ENCODE assay signal across 23 mouse cellular contexts in the genomic region with DNA sequence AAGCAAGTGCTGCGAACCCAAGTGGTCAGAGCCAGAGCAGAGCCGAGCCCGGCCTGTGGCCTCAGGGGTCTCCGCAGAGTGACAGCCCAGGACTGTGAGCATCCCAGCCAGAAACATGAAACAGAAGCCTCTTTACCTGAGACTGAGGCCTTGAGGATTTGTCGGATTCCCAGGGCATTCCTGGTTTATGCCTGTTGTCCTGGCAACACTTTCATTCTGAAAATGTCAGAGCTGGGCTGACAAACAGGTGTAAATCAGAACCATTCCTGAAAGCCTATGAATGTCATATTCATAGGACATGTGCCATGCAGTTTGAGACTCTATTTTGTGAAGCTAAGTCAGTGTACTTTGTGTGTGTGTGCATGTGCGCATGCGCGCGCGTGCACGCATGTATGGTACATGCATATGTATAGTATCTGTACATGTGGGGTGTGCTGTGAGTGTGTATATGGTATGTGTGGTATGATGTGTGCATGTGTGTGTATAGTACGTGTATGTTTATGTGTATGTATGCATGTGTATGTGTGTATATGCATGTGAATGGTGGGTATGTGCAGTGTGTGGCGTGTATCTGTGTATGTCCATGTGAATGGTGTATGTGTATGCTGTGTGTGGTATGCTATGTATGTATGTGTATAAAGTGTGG.
DNase-seq lines count a peak whose midpoint lies in the region; ATAC-seq and TF ChIP-seq lines count a peak whose summit lies in the region.
"Had no signal": no experiment of that assay in that cellular context is flagged by ENCODE, and none has a peak within 500 bp of the region (broad histone marks: within the 10 kb centered on the region; RNA-seq: fewer than 3 reads in every experiment).

No protein-coding gene starts in this region.

- intact Hi-C loops in left cerebral cortex, postnatal 36 days (cut with DNase I), result no loop called here

- H3K36me3 ChIP-seq in hindbrain, postnatal 0 days (ENCODE audit: insufficient read depth, low read length), result no peaks in the 10 kb centered on the region
- H3K36me3 ChIP-seq in hindbrain, embryonic 10.5 days, result no peaks in the 10 kb centered on the region
- H3K36me3 ChIP-seq in midbrain, embryonic 13.5 days, result no peaks in the 10 kb centered on the region
- H3K36me3 ChIP-seq in midbrain, embryonic 14.5 days (ENCODE audit: control insufficient read depth, insufficient read depth, low read length), result no peaks in the 10 kb centered on the region
- no peaks in the 10 kb centered on the region for H3K36me3 ChIP-seq in midbrain, postnatal 0 days (ENCODE audit: insufficient read depth, low read length)
- H3K36me3 ChIP-seq: embryonic facial prominence, embryonic 12.5 days; embryonic facial prominence, embryonic 15.5 days; forebrain, embryonic 15.5 days; heart, embryonic 10.5 days; heart, embryonic 13.5 days; hindbrain, embryonic 12.5 days had no signal

- 0 out of 2 replicates have a peak, but pooled peaks have one; percentile 10 for ATAC-seq in hindbrain, postnatal 0 days
- 0 out of 2 replicates have a peak, but pooled peaks have one; percentile 20 for ATAC-seq in midbrain, embryonic 13.5 days
- ATAC-seq in midbrain, embryonic 14.5 days (ENCODE audit: low FRiP score, low TSS enrichment), result no peak
- no peak for ATAC-seq in midbrain, postnatal 0 days (ENCODE audit: low FRiP score)
- ATAC-seq: CD4-positive, CD25-positive, alpha-beta regulatory T cell, adult 4 months had no signal

- no peak overlapping the region for H3K27ac ChIP-seq in hindbrain, postnatal 0 days
- H3K27ac ChIP-seq in hindbrain, embryonic 10.5 days, result no peak overlapping the region
- no peak overlapping the region for H3K27ac ChIP-seq in midbrain, embryonic 13.5 days
- 0 out of 2 replicates have a peak overlapping the region, but pooled peaks have one; percentile 26 for H3K27ac ChIP-seq in midbrain, embryonic 14.5 days (replicated peaks; ENCODE audit: low read depth, low read length)
- H3K27ac ChIP-seq in midbrain, postnatal 0 days (ENCODE audit: low read depth, low read length), result 0 out of 2 replicates have a peak overlapping the region, but pooled peaks have one; percentile 26
- H3K27ac ChIP-seq: embryonic facial prominence, embryonic 12.5 days; embryonic facial prominence, embryonic 15.5 days; forebrain, embryonic 15.5 days; heart, adult 2 months; heart, embryonic 10.5 days; heart, embryonic 13.5 days; hindbrain, embryonic 12.5 days had no signal

- H3K4me3 ChIP-seq in hindbrain, postnatal 0 days (ENCODE audit: low read length), result no peak overlapping the region
- no peak overlapping the region for H3K4me3 ChIP-seq in hindbrain, embryonic 10.5 days
- H3K4me3 ChIP-seq in midbrain, embryonic 13.5 days (replicated peaks), result no peak overlapping the region
- no peak overlapping the region for H3K4me3 ChIP-seq in midbrain, embryonic 14.5 days (replicated peaks; ENCODE audit: low read depth, low read length)
- no peak overlapping the region for H3K4me3 ChIP-seq in midbrain, postnatal 0 days (ENCODE audit: low read depth, low read length)
- H3K4me3 ChIP-seq: embryonic facial prominence, embryonic 12.5 days; embryonic facial prominence, embryonic 15.5 days; forebrain, embryonic 15.5 days; heart, adult 2 months; heart, embryonic 10.5 days; heart, embryonic 13.5 days; hindbrain, embryonic 12.5 days had no signal

- H3K4me1 ChIP-seq in hindbrain, postnatal 0 days (ENCODE audit: insufficient read depth, low read length), result no peaks in the 10 kb centered on the region
- peaks cover 25% of the 10 kb centered on the region for H3K4me1 ChIP-seq in hindbrain, embryonic 10.5 days (replicated peaks)
- peaks cover 22% of the 10 kb centered on the region for H3K4me1 ChIP-seq in midbrain, embryonic 13.5 days (replicated peaks)
- H3K4me1 ChIP-seq in midbrain, embryonic 14.5 days (ENCODE audit: control insufficient read depth, insufficient read depth, low read length), result peaks cover 17% of the 10 kb centered on the region
- peaks cover 8% of the 10 kb centered on the region; the same call in 1 of the 2 replicates for H3K4me1 ChIP-seq in midbrain, postnatal 0 days (ENCODE audit: insufficient read depth, low read length)
- H3K4me1 ChIP-seq: embryonic facial prominence, embryonic 12.5 days; forebrain, embryonic 15.5 days; heart, embryonic 13.5 days had no signal

- no peaks in the 10 kb centered on the region for H3K9me3 ChIP-seq in hindbrain, postnatal 0 days (ENCODE audit: low read length)
- H3K9me3 ChIP-seq in hindbrain, embryonic 10.5 days, result no peaks in the 10 kb centered on the region
- no peaks in the 10 kb centered on the region for H3K9me3 ChIP-seq in midbrain, embryonic 13.5 days
- H3K9me3 ChIP-seq in midbrain, embryonic 14.5 days (ENCODE audit: control insufficient read depth, low read length), result no peaks in the 10 kb centered on the region
- H3K9me3 ChIP-seq in midbrain, postnatal 0 days (ENCODE audit: low read length), result no peaks in the 10 kb centered on the region
- H3K9me3 ChIP-seq: embryonic facial prominence, embryonic 12.5 days; embryonic facial prominence, embryonic 15.5 days; forebrain, embryonic 15.5 days; heart, embryonic 10.5 days; heart, embryonic 13.5 days; hindbrain, embryonic 12.5 days had no signal

- H3K27me3 ChIP-seq in hindbrain, postnatal 0 days (ENCODE audit: insufficient read depth, low read length), result no peaks in the 10 kb centered on the region
- H3K27me3 ChIP-seq in hindbrain, embryonic 10.5 days (ENCODE audit: insufficient read depth, poor library complexity, severe bottlenecking), result peaks cover 3% of the 10 kb centered on the region
- H3K27me3 ChIP-seq in midbrain, embryonic 13.5 days, result no peaks in the 10 kb centered on the region
- no peaks in the 10 kb centered on the region for H3K27me3 ChIP-seq in midbrain, embryonic 14.5 days (ENCODE audit: control insufficient read depth, insufficient read depth, low read length)
- no peaks in the 10 kb centered on the region; the same call in 1 of the 2 replicates for H3K27me3 ChIP-seq in midbrain, postnatal 0 days (ENCODE audit: insufficient read depth, low read length)
- H3K27me3 ChIP-seq: embryonic facial prominence, embryonic 12.5 days; embryonic facial prominence, embryonic 15.5 days; forebrain, embryonic 15.5 days; hindbrain, embryonic 12.5 days had no signal

- no peak for DNase-seq in hindbrain, postnatal 0 days (ENCODE audit: low spot score)
- no peak for DNase-seq in hindbrain, embryonic 10.5 days (ENCODE audit: low spot score)
- peak; percentile 44 for DNase-seq in midbrain, embryonic 14.5 days
- DNase-seq in midbrain, postnatal 0 days (ENCODE audit: low spot score), result no peak
- DNase-seq in left cerebral cortex, postnatal 36 days (ENCODE audit: low spot score in 2 of 2), result no peak
- DNase-seq: adrenal gland, adult 2 months; cerebellum, adult 11 months; cerebellum, adult 2 months; cerebellum, adult 9-11 months; cerebellum, postnatal 25 days; gastrocnemius, postnatal 10 days; gastrocnemius, postnatal 36 days; heart, adult 2 months; heart, postnatal 14 days; heart, postnatal 4 days had no signal

- no peak overlapping the region for H3K4me2 ChIP-seq in hindbrain, postnatal 0 days (ENCODE audit: low read depth, low read length)
- H3K4me2 ChIP-seq in midbrain, embryonic 13.5 days (replicated peaks), result no peak overlapping the region
- no peak overlapping the region for H3K4me2 ChIP-seq in midbrain, embryonic 14.5 days (ENCODE audit: low read length)
- H3K4me2 ChIP-seq in midbrain, postnatal 0 days (ENCODE audit: low read depth, low read length, poor library complexity, severe bottlenecking), result no peak overlapping the region
- H3K4me2 ChIP-seq: embryonic facial prominence, embryonic 12.5 days; embryonic facial prominence, embryonic 15.5 days; forebrain, embryonic 15.5 days; heart, embryonic 13.5 days; hindbrain, embryonic 12.5 days had no signal

- 89% methylated on average over 13 of the region's 13 CpGs for WGBS in hindbrain, postnatal 0 days
- 91% methylated on average over 13 of the region's 13 CpGs for WGBS in hindbrain, embryonic 10.5 days
- WGBS in midbrain, embryonic 13.5 days, result 87% methylated on average over 13 of the region's 13 CpGs
- 87% methylated on average over 13 of the region's 13 CpGs for WGBS in midbrain, embryonic 14.5 days
- 85% methylated on average over 13 of the region's 13 CpGs for WGBS in midbrain, postnatal 0 days

- no peak overlapping the region for H3K9ac ChIP-seq in hindbrain, postnatal 0 days (replicated peaks; ENCODE audit: low read length)
- H3K9ac ChIP-seq in midbrain, embryonic 13.5 days (replicated peaks), result no peak overlapping the region
- H3K9ac ChIP-seq in midbrain, embryonic 14.5 days (replicated peaks; ENCODE audit: low read length), result no peak overlapping the region
- H3K9ac ChIP-seq in midbrain, postnatal 0 days (replicated peaks; ENCODE audit: low read length, poor library complexity, severe bottlenecking), result no peak overlapping the region
- H3K9ac ChIP-seq: embryonic facial prominence, embryonic 12.5 days; embryonic facial prominence, embryonic 15.5 days; forebrain, embryonic 15.5 days; heart, embryonic 13.5 days; hindbrain, embryonic 12.5 days had no signal

- TF ChIP-seq CTCF in hindbrain, postnatal 0 days (IDR thresholded peaks at IDR 0.05; ENCODE audit: low read depth), result no peak
- no peak for TF ChIP-seq CTCF in midbrain, postnatal 0 days (IDR thresholded peaks at IDR 0.05)

Comparison
In these comparisons a context has a peak if more than half of its experiments do, and no peak if none do; other contexts are left out.
1. ATAC-seq: peak in hindbrain, postnatal 0 days (single experiment) and midbrain, embryonic 13.5 days (single experiment); none in midbrain, embryonic 14.5 days (single experiment) and midbrain, postnatal 0 days (single experiment).
2. H3K27ac ChIP-seq: peak in midbrain, embryonic 14.5 days (single experiment) and midbrain, postnatal 0 days (single experiment); none in hindbrain, postnatal 0 days (single experiment), hindbrain, embryonic 10.5 days (single experiment) and midbrain, embryonic 13.5 days (single experiment).